Mouse (Mus musculus) lung, adult 2 months (tissue): Measurements from ENCODE around the gene Hist1h3i.

Experiments
- CTCF ChIP-seq: fragments of 200-500 bp; IDR thresholded peaks from 2 replicates; pipeline ENCODE4 v1.5.1; 2011; ENCODE audit warnings: mild to moderate bottlenecking, low read length, control low read depth; ENCODE audit not compliant: insufficient read depth
- POLR2A ChIP-seq: fragments of 200-500 bp; IDR thresholded peaks from 2 replicates; pipeline ENCODE4 v1.6.1; 2011; ENCODE audit warnings: low read depth, mild to moderate bottlenecking, control low read depth, low read length, borderline replicate concordance; ENCODE audit errors: extremely low read depth

- TF ChIP-seq CTCF (no peak), POLR2A (no peak)
Measured at GRCm38 (mm10) chr13:21751827-21752226, 31.3 kb downstream of the Hist1h3i start.
